Mouse (Mus musculus) limb, embryonic 11.5 days (tissue): ENCODE measurements around the gene Dirc2. TPM values are rescaled to one million over a fixed set of nuclear protein-coding genes. Genes with fewer than 3 reads are reported as not detected.

Source experiments
- ATAC-seq: fragments of 200-750 bp; cut with Nextera tagmentation; 2 replicates; pipeline ENCODE4 v1.8.0; 2017; ENCODE audit warnings: low read depth; ENCODE audit not compliant: insufficient number of reproducible peaks, low FRiP score, low TSS enrichment
- DNase-seq: peaks from one replicate; pipeline ENCODE4 v3.0.0-alpha.2; 2015; ENCODE audit warnings: low spot score
- H3K27ac ChIP-seq: fragments of 300-500 bp; sonication (generic); replicated peaks from 2 replicates; pipeline ENCODE4 v1.5.1; 2014; ENCODE audit warnings: low read depth, mild to moderate bottlenecking, low read length
- H3K27me3 ChIP-seq: fragments of 300-500 bp; sonication (generic); 2 replicates; pipeline ENCODE4 v1.6.1; 2014; ENCODE audit warnings: mild to moderate bottlenecking, low read length, mixed read lengths; ENCODE audit not compliant: control insufficient read depth, insufficient read depth
- H3K36me3 ChIP-seq: fragments of 300-500 bp; sonication (generic); 2 replicates; pipeline ENCODE4 v1.6.1; 2014; ENCODE audit warnings: mild to moderate bottlenecking, low read length, moderate library complexity, mixed read lengths; ENCODE audit not compliant: control insufficient read depth, insufficient read depth
- H3K4me1 ChIP-seq: fragments of 300-500 bp; sonication (generic); 2 replicates; pipeline ENCODE4 v1.6.1; 2014; ENCODE audit warnings: low read length, mixed read lengths; ENCODE audit not compliant: control insufficient read depth, insufficient read depth
- H3K4me2 ChIP-seq: fragments of 300-500 bp; sonication (generic); 2 replicates; pipeline ENCODE4 v1.6.1; 2014; ENCODE audit warnings: low read depth, mild to moderate bottlenecking, moderate library complexity; ENCODE audit not compliant: severe bottlenecking
- H3K4me3 ChIP-seq: fragments of 300-500 bp; sonication (generic); 2 replicates; pipeline ENCODE4 v1.5.1; 2014; ENCODE audit warnings: low read depth, low read length
- H3K9ac ChIP-seq: fragments of 300-500 bp; sonication (generic); 2 replicates; pipeline ENCODE4 v1.6.1; 2014; ENCODE audit warnings: mild to moderate bottlenecking, low read length
- H3K9me3 ChIP-seq: fragments of 300-500 bp; sonication (generic); 2 replicates; pipeline ENCODE4 v1.6.1; 2016; ENCODE audit warnings: low read length; ENCODE audit not compliant: control insufficient read depth
- WGBS: fragments of 180-500 bp; shearing (Covaris S2); extraction: QIAGEN DNeasy Blood & Tissue Kit; methylation state at CpG from one replicate; pipeline ENCODE4 v1.1.7; 2014; 5-methylcytosine and 5-hydroxymethylcytosine counted together
- polyA plus RNA-seq: library from polyadenylated mRNA; unstranded; fragments of >200 nt; fragmentation: Nextera tagmentation; extraction: Ambion mirVana; gene quantifications from 2 replicates; pipeline ENCODE4 v1.2.1, GENCODE M21; 2014

Gene Dirc2
- polyA plus RNA-seq, 1 experiment from 2014 or later, result 13.0 TPM

GRCm38 (mm10) chr16:35740943-35741342 is 28.2 kb downstream of the Dirc2 start:
- 87% methylated on average over 6 of the region's 6 CpGs for WGBS
- Histone ChIP-seq H3K4me1 (peaks cover 3% of the 10 kb centered on the region; the same call in 1 of the 2 replicates), H3K27ac (no peak overlapping the region), H3K4me3 (no peak overlapping the region), H3K36me3 (no peaks in the 10 kb centered on the region; the same call in 1 of the 2 replicates), H3K27me3 (no peaks in the 10 kb centered on the region), H3K4me2 (no peak overlapping the region), H3K9me3 (no peaks in the 10 kb centered on the region), H3K9ac (no peak overlapping the region)
- ATAC-seq, result no peak
- DNase-seq, result no peak

- DNase-seq, result no peak
- no peak overlapping the region for H3K9ac ChIP-seq
- no peak overlapping the region for H3K4me3 ChIP-seq
- no peak for ATAC-seq
- no peaks in the 10 kb centered on the region for H3K9me3 ChIP-seq
- no peaks in the 10 kb centered on the region; the same call in 1 of the 2 replicates for H3K36me3 ChIP-seq
- no peak overlapping the region for H3K27ac ChIP-seq
- H3K4me2 ChIP-seq, result no peak overlapping the region
- no peaks in the 10 kb centered on the region for H3K27me3 ChIP-seq
- WGBS, result 83% methylated on average over 12 of the region's 12 CpGs
- H3K4me1 ChIP-seq, result peaks cover 3% of the 10 kb centered on the region; the same call in 1 of the 2 replicates
Observed at GRCm38 (mm10) chr16:35740357-35740756, 28.8 kb downstream of the Dirc2 start.

GRCm38 (mm10) chr16:35739548-35739947 is 29.6 kb downstream of the Dirc2 start:
- H3K27ac ChIP-seq, result no peak overlapping the region

GRCm38 (mm10) chr16:35738096-35738767 is 30.9 kb downstream of the Dirc2 start:
- Histone ChIP-seq H3K4me2 (no peak overlapping the region), H3K27me3 (no peaks in the 10 kb centered on the region), H3K9me3 (no peaks in the 10 kb centered on the region), H3K9ac (no peak overlapping the region), H3K27ac (no peak overlapping the region), H3K4me1 (peaks cover 3% of the 10 kb centered on the region; the same call in 1 of the 2 replicates), H3K36me3 (no peaks in the 10 kb centered on the region), H3K4me3 (no peak overlapping the region)
- no peak for ATAC-seq
- no peak for DNase-seq
- 79% methylated on average over 7 of the region's 7 CpGs for WGBS

More at GRCm38 (mm10) chr16:35739548-35739947, 29.6 kb downstream of the Dirc2 start:
- DNase-seq (no peak), ATAC-seq (no peak)
- Histone ChIP-seq H3K4me3 (no peak overlapping the region), H3K9ac (no peak overlapping the region), H3K4me2 (no peak overlapping the region), H3K36me3 (no peaks in the 10 kb centered on the region), H3K9me3 (no peaks in the 10 kb centered on the region), H3K4me1 (peaks cover 3% of the 10 kb centered on the region; the same call in 1 of the 2 replicates), H3K27me3 (no peaks in the 10 kb centered on the region)
- WGBS, result 83% methylated on average over 1 of the region's 1 CpGs

- ATAC-seq (no peak), DNase-seq (peak; percentile 84)
- H3K27me3 ChIP-seq, result no peaks in the 10 kb centered on the region
- peaks cover 2% of the 10 kb centered on the region; the same call in 1 of the 2 replicates for H3K36me3 ChIP-seq
- H3K4me2 ChIP-seq, result no peak overlapping the region
- H3K27ac ChIP-seq, result no peak overlapping the region
- WGBS, result 19% methylated on average over 6 of the region's 6 CpGs
- peaks cover 3% of the 10 kb centered on the region; the same call in 1 of the 2 replicates for H3K4me1 ChIP-seq
- no peaks in the 10 kb centered on the region for H3K9me3 ChIP-seq
- H3K4me3 ChIP-seq, result no peak overlapping the region
- no peak overlapping the region for H3K9ac ChIP-seq
Observed at GRCm38 (mm10) chr16:35734038-35734437, 35.1 kb downstream of the Dirc2 start.

- H3K36me3 ChIP-seq, result peaks cover 2% of the 10 kb centered on the region; the same call in 1 of the 2 replicates
- no peaks in the 10 kb centered on the region for H3K4me1 ChIP-seq
- DNase-seq (no peak), ATAC-seq (no peak)
- H3K27me3 ChIP-seq, result no peaks in the 10 kb centered on the region
- WGBS, result 96% methylated on average over 7 of the region's 7 CpGs
- H3K27ac ChIP-seq, result no peak overlapping the region
- H3K9me3 ChIP-seq, result no peaks in the 10 kb centered on the region
- no peak overlapping the region for H3K4me3 ChIP-seq
- no peak overlapping the region for H3K9ac ChIP-seq
- H3K4me2 ChIP-seq, result no peak overlapping the region
Observed at GRCm38 (mm10) chr16:35732096-35732495, 37.1 kb downstream of the Dirc2 start.

GRCm38 (mm10) chr16:35729151-35729738 is 39.9 kb downstream of the Dirc2 start:
- H3K27me3 ChIP-seq, result no peaks in the 10 kb centered on the region
- H3K4me2 ChIP-seq, result no peak overlapping the region
- WGBS, result 74% methylated on average over 8 of the region's 8 CpGs
- no peak overlapping the region for H3K9ac ChIP-seq
- H3K27ac ChIP-seq, result no peak overlapping the region
- no peaks in the 10 kb centered on the region for H3K9me3 ChIP-seq
- peaks cover 2% of the 10 kb centered on the region; the same call in 1 of the 2 replicates for H3K36me3 ChIP-seq
- no peaks in the 10 kb centered on the region for H3K4me1 ChIP-seq
- no peak for ATAC-seq
- no peak for DNase-seq
- no peak overlapping the region for H3K4me3 ChIP-seq

GRCm38 (mm10) chr16:35726601-35727000 is 42.6 kb downstream of the Dirc2 start:
- Histone ChIP-seq H3K4me1 (no peaks in the 10 kb centered on the region), H3K36me3 (no peaks in the 10 kb centered on the region), H3K9ac (no peak overlapping the region), H3K4me2 (no peak overlapping the region), H3K27me3 (no peaks in the 10 kb centered on the region), H3K27ac (no peak overlapping the region), H3K9me3 (no peaks in the 10 kb centered on the region), H3K4me3 (no peak overlapping the region)
- ATAC-seq, result no peak
- 78% methylated on average over 2 of the region's 2 CpGs for WGBS
- DNase-seq, result no peak
